Mouse (Mus musculus) C3H10T1/2 (cell line): Measurements from ENCODE around the gene Trim43a. TPM values are rescaled to one million over a fixed set of nuclear protein-coding genes. Genes with fewer than 3 reads are reported as not detected.

Experiments used
- polyA plus RNA-seq, 2 experiments: library from polyadenylated mRNA; unstranded; fragments of >200 nt; fragmentation: generic; extraction: Trizol; gene quantifications; one replicate each; pipeline ENCODE4 v1.2.1; 2012; ENCODE audit warnings: missing spikeins in 2 of 2

The Trim43a gene
- polyA plus RNA-seq = under 1 TPM in 1 of 2 experiments, not detected in 1; 0.02 TPM

DNA sequence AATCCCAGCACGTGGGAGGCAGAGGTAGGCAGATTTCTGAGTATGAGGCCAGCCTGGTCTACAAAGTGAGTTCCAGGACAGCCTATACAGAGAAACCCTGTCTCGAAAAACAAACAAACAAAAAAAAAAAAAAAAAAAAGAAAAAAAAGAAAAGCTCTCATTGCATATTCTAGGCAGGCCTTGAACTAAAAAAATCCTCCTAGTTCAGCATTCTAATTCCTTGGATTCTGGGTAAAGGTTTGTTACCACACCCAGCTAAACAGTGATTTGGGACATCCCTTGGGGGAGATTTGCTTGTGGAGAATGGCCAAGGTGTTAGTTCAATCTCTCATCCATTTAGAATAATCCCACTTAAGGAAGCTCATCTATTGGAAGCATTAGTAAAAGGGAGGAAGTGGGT is at the start of gene Trim43a:
Gene Trim43a (plus strand): TSS at position 301 of the 400 bp plus-strand sequence.

DNA sequence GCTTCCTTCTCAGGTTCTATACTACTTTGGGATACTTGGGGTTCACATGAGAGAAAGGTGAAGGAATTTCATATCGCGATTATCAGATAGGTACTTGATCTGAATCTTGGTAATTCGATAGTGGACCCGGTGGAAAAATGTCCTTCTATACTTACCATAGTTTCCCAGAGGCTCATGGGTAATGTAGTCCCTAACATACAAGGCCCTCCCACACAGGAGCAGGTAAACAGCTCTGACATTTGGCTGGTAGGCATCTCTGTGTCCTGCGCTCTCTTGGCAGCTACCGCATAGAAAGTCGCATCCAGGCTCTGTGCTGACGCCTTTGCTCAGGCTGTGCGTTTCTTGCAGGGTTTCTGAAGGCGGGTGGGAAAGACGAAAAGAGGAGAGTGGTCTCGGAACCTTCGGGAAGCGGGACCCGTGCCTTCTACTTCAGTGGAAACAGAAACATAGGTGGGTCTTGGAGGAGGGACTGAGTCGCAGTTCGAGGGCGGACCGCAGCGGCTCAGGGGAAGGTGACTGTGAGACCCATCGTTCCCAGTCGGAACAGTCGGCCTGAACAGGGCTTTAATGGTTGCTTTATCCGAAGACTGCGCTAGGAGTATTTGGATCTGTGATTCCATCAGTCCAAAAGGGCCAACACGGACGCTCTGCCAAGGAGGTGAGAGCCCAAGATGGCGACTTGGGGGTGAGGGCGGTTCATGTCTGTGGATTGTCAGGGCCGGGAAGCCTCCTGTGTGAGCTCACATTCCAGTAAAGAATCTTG is 32.7 kb upstream of the Trim43a start, which contains the start of gene Zfp949:
Gene Zfp949 (plus strand): TSS at position 170 of the 763 bp plus-strand sequence.

Other genes with a start within 250 kb of the Trim43a start
- 1 to 10 TPM in 1 of 2 experiments, under 1 TPM in 1; 0.67 to 8.1 TPM for gene Snx14, start 141.9 kb upstream of the Trim43a start, polyA plus RNA-seq
- not detected for gene Gm20537, start 124.3 kb upstream of the Trim43a start, polyA plus RNA-seq
- gene Syncrip, start 98.3 kb upstream of the Trim43a start, polyA plus RNA-seq = 10 to 100 TPM in 1 of 2 experiments, 1 to 10 TPM in 1; 3.9 to 18.2 TPM
- gene Zfp949, start 32.9 kb upstream of the Trim43a start, polyA plus RNA-seq = 1 to 10 TPM in 1 of 2 experiments, under 1 TPM in 1; 0.16 to 3.9 TPM
- gene Mthfsl, start 139.4 kb downstream of the Trim43a start, polyA plus RNA-seq = 10 to 100 TPM in 1 of 2 experiments, 1 to 10 TPM in 1; 6.3 to 30.4 TPM
- gene Bcl2a1d, start 151.0 kb downstream of the Trim43a start, polyA plus RNA-seq = not detected